Mouse (Mus musculus) hindbrain, postnatal 0 days (tissue): Measurements from ENCODE around the gene Nrn1. TPM values are rescaled to one million over a fixed set of nuclear protein-coding genes. Genes with fewer than 3 reads are reported as not detected.

ENCODE experiments used
- ATAC-seq: fragments of 200-750 bp; cut with Nextera tagmentation; 2 replicates; pipeline ENCODE4 v1.8.0; 2017; ENCODE audit warnings: mild to moderate bottlenecking, moderate TSS enrichment, moderate library complexity
- DNase-seq: peaks from one replicate; pipeline ENCODE4 v3.0.0-alpha.2; 2015; ENCODE audit warnings: low spot score
- H3K27ac ChIP-seq: fragments of 300-500 bp; sonication (generic); 2 replicates; pipeline ENCODE4 v1.5.1; 2014; ENCODE audit warnings: mild to moderate bottlenecking
- H3K27me3 ChIP-seq: fragments of 300-500 bp; sonication (generic); 2 replicates; pipeline ENCODE4 v1.6.1; 2014; ENCODE audit warnings: low read length, mixed read lengths; ENCODE audit not compliant: insufficient read depth
- H3K36me3 ChIP-seq: fragments of 300-500 bp; sonication (generic); 2 replicates; pipeline ENCODE4 v1.6.1; 2014; ENCODE audit warnings: low read length, mixed read lengths; ENCODE audit not compliant: insufficient read depth
- H3K4me1 ChIP-seq: fragments of 300-500 bp; sonication (generic); 2 replicates; pipeline ENCODE4 v1.6.1; 2014; ENCODE audit warnings: antibody characterized with exemption, low read length, mixed read lengths; ENCODE audit not compliant: insufficient read depth
- H3K4me2 ChIP-seq: fragments of 300-500 bp; sonication (generic); 2 replicates; pipeline ENCODE4 v1.6.1; 2014; ENCODE audit warnings: low read depth, mild to moderate bottlenecking, low read length, moderate library complexity, mixed read lengths
- H3K4me3 ChIP-seq: fragments of 300-500 bp; sonication (generic); 2 replicates; pipeline ENCODE4 v1.5.1; 2014; ENCODE audit warnings: low read length
- H3K9ac ChIP-seq: fragments of 300-500 bp; sonication (generic); replicated peaks from 2 replicates; pipeline ENCODE4 v1.6.1; 2014; ENCODE audit warnings: mild to moderate bottlenecking, low read length, moderate library complexity, mixed read lengths
- H3K9me3 ChIP-seq: fragments of 300-500 bp; sonication (generic); 2 replicates; pipeline ENCODE4 v1.6.1; 2016; ENCODE audit warnings: low read length, mixed read lengths
- CTCF ChIP-seq: IDR thresholded peaks from 2 replicates; pipeline ENCODE4 v1.5.1; 2016; ENCODE audit warnings: antibody characterized with exemption, control low read depth, low read depth
- WGBS: fragments of 180-500 bp; shearing (Covaris S2); extraction: QIAGEN DNeasy Blood & Tissue Kit; methylation state at CpG from one replicate; pipeline ENCODE4 v1.1.7; 2014; 5-methylcytosine and 5-hydroxymethylcytosine counted together
- polyA plus RNA-seq: library from polyadenylated mRNA; unstranded; fragments of >200 nt; fragmentation: Nextera tagmentation; extraction: Ambion mirVana; gene quantifications from 2 replicates; pipeline ENCODE4 v1.2.1, GENCODE M21; 2015
- total RNA-seq: library from RNA; depleted of rRNA; stranded (reverse); fragments of >200 nt; gene quantifications from 2 replicates; pipeline ENCODE4 v1.2.3, GENCODE M21; 2014

Gene Nrn1
- total and polyA plus RNA-seq, 2 experiments from 2014 or later = 73.8 to 125 TPM

- DNase-seq = no peak
Observed at GRCm38 (mm10) chr13:36679345-36679744, 55.6 kb downstream of the Nrn1 start.

More at GRCm38 (mm10) chr13:36679345-36679744, 55.6 kb downstream of the Nrn1 start:
- no peaks in the 10 kb centered on the region for H3K27me3 ChIP-seq
- ATAC-seq = no peak
- H3K9ac ChIP-seq = no peak overlapping the region
- no peak overlapping the region for H3K4me2 ChIP-seq
- TF ChIP-seq CTCF = no peak
- H3K9me3 ChIP-seq = no peaks in the 10 kb centered on the region
- no peak overlapping the region for H3K27ac ChIP-seq
- 77% methylated on average over 1 of the region's 1 CpGs for WGBS
- H3K4me3 ChIP-seq = no peak overlapping the region
- H3K4me1 ChIP-seq = no peaks in the 10 kb centered on the region
- no peaks in the 10 kb centered on the region for H3K36me3 ChIP-seq
